Mouse (Mus musculus) megakaryocyte, embryonic 14.5 days (primary cell): Measurements from ENCODE around the gene Lfng. TPM values are rescaled to one million over a fixed set of nuclear protein-coding genes. Genes with fewer than 3 reads are reported as not detected.

ENCODE experiments used
- H3K27me3 ChIP-seq: replicated peaks from 2 replicates; pipeline ENCODE3; 2012; ENCODE audit warnings: inconsistent platforms
- H3K36me3 ChIP-seq: replicated peaks from 2 replicates; pipeline ENCODE3; 2012; ENCODE audit warnings: low read length, inconsistent platforms, mixed read lengths
- H3K4me1 ChIP-seq: 2 replicates; pipeline ENCODE4 v1.6.1; 2012; ENCODE audit warnings: inconsistent platforms
- H3K4me3 ChIP-seq: replicated peaks from 2 replicates; pipeline ENCODE3; 2012; ENCODE audit warnings: moderate library complexity, mild to moderate bottlenecking, inconsistent platforms
- H3K9me3 ChIP-seq: 2 replicates; pipeline ENCODE4 v1.6.1; 2012; ENCODE audit warnings: inconsistent platforms
- FLI1 ChIP-seq: IDR thresholded peaks from 2 replicates; pipeline ENCODE4 v1.6.1; 2012; ENCODE audit warnings: low read length, inconsistent platforms, mixed read lengths
- GATA1 ChIP-seq: IDR thresholded peaks from 3 replicates; pipeline ENCODE4 v1.6.1; 2012; ENCODE audit warnings: mixed read lengths, low read length, inconsistent platforms, borderline replicate concordance
- polyA plus RNA-seq: library from polyadenylated mRNA; stranded (reverse); fragments of >175 nt; gene quantifications from 2 replicates; pipeline ENCODE4 v1.2.3, GENCODE M21; 2012; ENCODE audit warnings: low replicate concordance; ENCODE audit not compliant: insufficient read depth

The Lfng gene
- polyA plus RNA-seq, 1 experiment = 31.9 TPM

GRCm38 (mm10) chr5:140645454-140645853 lies 38.3 kb downstream of the Lfng start:
- H3K9me3 ChIP-seq = no peaks in the 10 kb centered on the region
- TF ChIP-seq FLI1 (no peak), GATA1 (no peak)
- peaks cover 93% of the 10 kb centered on the region for H3K4me1 ChIP-seq
- H3K27me3 ChIP-seq = no peaks in the 10 kb centered on the region
- peak overlapping the region; percentile 96 for H3K4me3 ChIP-seq
- peaks cover 54% of the 10 kb centered on the region for H3K36me3 ChIP-seq

DNA sequence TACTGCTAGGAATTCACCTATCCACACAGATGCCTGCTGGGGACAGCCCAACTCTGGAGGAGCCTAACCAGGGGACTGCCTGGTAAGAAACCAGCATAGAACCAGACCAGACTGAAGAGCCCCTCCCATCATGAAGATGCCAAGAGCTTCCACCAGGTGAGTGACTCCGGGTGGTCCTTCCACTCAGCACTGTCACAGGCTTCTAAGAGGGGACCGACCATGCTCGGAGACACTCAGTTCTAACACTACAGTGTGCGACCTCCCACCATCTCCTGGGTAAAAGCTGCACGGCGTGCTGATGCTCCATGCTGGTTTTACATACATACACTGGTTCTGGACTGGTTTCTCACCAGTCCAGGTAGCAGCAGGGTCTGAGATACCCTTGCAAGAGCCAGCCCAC lies 39.1 kb downstream of the Lfng start:
- Histone ChIP-seq H3K36me3 (peaks cover 47% of the 10 kb centered on the region), H3K27me3 (no peaks in the 10 kb centered on the region), H3K4me3 (peak overlapping the region; percentile 96), H3K4me1 (peaks cover 93% of the 10 kb centered on the region), H3K9me3 (no peaks in the 10 kb centered on the region)
- TF ChIP-seq GATA1 (no peak), FLI1 (no peak)

- Histone ChIP-seq H3K4me1 (peaks cover 93% of the 10 kb centered on the region), H3K27me3 (no peaks in the 10 kb centered on the region), H3K4me3 (peak overlapping the region; percentile 96), H3K36me3 (peaks cover 42% of the 10 kb centered on the region), H3K9me3 (no peaks in the 10 kb centered on the region)
- TF ChIP-seq FLI1 (no peak), GATA1 (no peak)
These were observed 40.1 kb downstream of the Lfng start for GRCm38 (mm10) chr5:140647031-140647760.

DNA sequence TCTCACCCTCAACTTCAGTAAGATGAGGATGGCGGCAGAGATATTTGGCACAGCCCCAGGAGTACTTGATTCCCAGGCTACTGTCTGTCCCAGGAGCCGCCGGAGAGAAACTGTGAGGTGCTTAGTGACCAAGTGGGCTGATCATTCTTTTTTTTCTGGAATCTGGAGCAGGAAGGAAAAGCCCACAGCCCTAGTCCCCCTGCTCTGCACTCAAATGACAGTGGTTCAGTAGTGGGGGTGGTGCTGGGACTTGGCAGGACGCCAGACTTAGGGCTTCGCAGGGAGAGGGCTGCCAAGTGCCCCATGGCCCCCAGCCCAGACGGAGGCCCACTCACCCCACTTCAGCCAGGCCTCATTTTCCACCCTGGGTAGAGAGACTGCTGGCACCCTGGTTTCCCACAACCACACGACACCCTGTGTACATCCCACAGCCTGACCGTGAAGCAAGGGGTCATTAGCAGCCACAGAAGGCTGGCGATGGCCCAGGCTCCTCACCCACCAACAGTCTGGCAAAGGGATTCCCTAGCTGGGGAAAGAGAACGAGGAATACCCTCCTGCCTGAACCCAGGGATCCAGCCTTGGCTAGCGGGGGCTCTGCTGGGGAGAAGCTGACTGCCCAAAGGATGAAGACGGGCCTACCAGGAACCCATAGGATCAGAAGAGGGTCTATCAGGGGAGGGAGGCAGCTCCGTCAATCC lies 40.9 kb downstream of the Lfng start:
- TF ChIP-seq FLI1 = no peak
- no peak for TF ChIP-seq GATA1
- no peaks in the 10 kb centered on the region for H3K9me3 ChIP-seq
- peak overlapping the region; percentile 96 for H3K4me3 ChIP-seq
- no peaks in the 10 kb centered on the region for H3K27me3 ChIP-seq
- H3K4me1 ChIP-seq = peaks cover 93% of the 10 kb centered on the region
- peaks cover 37% of the 10 kb centered on the region for H3K36me3 ChIP-seq

DNA sequence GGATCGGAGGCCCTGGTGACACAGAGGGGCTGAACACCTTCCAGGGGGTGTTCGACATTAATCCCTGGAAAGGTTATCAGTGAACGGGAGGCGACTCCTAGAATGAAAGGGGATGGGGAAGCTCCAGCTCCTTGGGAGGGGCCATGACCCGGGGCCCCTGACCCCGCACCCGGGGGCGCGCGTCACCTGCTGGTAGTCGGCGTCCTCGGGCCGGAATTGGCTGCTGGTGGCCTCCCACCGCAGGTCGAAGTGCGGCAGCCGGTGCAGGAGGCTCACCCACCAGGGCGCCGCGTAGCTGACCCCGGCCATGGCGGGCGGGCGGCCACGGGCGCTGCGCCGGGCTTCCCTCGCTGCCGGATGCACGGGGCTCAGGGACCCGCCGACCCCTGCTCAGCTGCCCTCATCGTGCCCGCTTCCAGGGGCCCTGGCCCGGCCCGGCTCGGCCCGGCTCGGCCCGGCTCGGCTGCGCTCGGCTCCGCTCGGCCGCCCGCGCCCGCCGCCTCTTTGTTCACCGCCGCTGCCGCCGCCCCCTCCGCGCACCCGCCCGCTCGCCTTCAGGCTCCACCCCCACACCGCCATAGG lies 41.5 kb downstream of the Lfng start, which contains the start of gene Ttyh3:
Ttyh3 (minus strand) TSS at position 513 of the 582 bp plus-strand sequence.
- Histone ChIP-seq H3K4me1 (peaks cover 88% of the 10 kb centered on the region), H3K36me3 (peaks cover 30% of the 10 kb centered on the region), H3K4me3 (peak within 1 kb of the TSS; percentile 96), H3K27me3 (no peaks in the 10 kb centered on the region), H3K9me3 (no peaks in the 10 kb centered on the region)
- TF ChIP-seq GATA1 (no peak), FLI1 (no peak)

- no peak for TF ChIP-seq FLI1
- TF ChIP-seq GATA1 = no peak
- Histone ChIP-seq H3K27me3 (no peaks in the 10 kb centered on the region), H3K9me3 (no peaks in the 10 kb centered on the region), H3K4me1 (peaks cover 86% of the 10 kb centered on the region), H3K4me3 (peak overlapping the region; percentile 96), H3K36me3 (peaks cover 25% of the 10 kb centered on the region)
These were observed 42.1 kb downstream of the Lfng start for GRCm38 (mm10) chr5:140649101-140649667.

DNA sequence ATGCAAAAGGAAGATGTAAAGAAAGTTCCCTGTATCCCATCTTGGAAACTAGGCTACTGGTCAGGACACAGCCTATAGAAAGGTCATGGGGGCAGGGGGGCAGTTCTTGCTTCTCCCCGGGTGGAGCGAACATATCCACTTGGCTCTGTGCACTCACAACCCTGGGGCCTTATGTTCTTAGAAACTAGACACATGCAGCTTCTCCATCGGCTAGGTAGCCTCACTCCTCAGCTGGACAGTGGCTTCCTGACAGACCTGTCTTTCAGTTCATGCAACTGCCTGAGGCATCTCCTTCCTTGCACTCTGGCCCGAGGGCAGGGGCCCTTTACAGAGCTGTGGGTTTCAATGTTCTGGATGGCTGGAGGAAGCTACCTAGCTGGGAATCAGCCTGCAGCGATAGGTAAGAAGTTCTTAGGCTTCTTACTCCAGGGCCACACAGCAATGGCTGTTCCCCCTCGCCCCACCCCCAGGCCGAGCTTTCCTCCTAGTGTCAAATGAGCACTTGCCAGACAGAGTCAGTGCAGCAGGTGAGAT lies 42.8 kb downstream of the Lfng start:
- no peak for TF ChIP-seq FLI1
- TF ChIP-seq GATA1 = no peak
- no peaks in the 10 kb centered on the region for H3K27me3 ChIP-seq
- no peaks in the 10 kb centered on the region for H3K9me3 ChIP-seq
- H3K4me3 ChIP-seq = no peak overlapping the region
- peaks cover 85% of the 10 kb centered on the region for H3K4me1 ChIP-seq
- H3K36me3 ChIP-seq = peaks cover 22% of the 10 kb centered on the region

GRCm38 (mm10) chr5:140651231-140651630 lies 44.1 kb downstream of the Lfng start:
- Histone ChIP-seq H3K36me3 (peaks cover 13% of the 10 kb centered on the region), H3K4me1 (peaks cover 72% of the 10 kb centered on the region), H3K27me3 (no peaks in the 10 kb centered on the region), H3K9me3 (no peaks in the 10 kb centered on the region), H3K4me3 (peak overlapping the region; percentile 51)
- no peak for TF ChIP-seq GATA1
- no peak for TF ChIP-seq FLI1

DNA sequence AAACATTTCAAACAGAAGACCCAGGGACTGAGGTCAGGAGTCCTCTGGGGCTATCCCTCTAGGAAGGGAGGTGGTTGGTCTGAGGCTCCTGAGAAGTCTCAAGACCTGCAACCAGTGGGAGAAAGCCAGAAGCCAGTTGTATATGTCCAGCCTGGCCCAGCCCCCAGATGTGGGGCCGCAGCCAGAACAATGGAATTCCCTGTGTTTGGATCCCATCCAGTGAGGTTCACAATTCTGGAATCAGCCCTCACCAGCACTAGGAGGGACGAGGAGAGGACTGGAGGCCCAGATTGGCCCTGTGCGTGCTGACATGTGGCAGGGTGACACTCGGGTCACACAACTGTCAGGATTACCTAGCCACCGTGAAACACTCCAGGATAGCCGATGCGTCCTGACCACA lies 45.5 kb downstream of the Lfng start:
- no peaks in the 10 kb centered on the region for H3K27me3 ChIP-seq
- TF ChIP-seq GATA1 = no peak
- no peak for TF ChIP-seq FLI1
- H3K4me1 ChIP-seq = peaks cover 59% of the 10 kb centered on the region
- peaks cover under 1% of the 10 kb centered on the region for H3K36me3 ChIP-seq
- no peaks in the 10 kb centered on the region for H3K9me3 ChIP-seq
- no peak overlapping the region for H3K4me3 ChIP-seq
